Mouse (Mus musculus) T-helper 1 cell (primary cell): Measurements from ENCODE around the gene Irf4.

ENCODE experiments used
- in situ Hi-C: fragments of 300-600 bp; cut with MboI, MseI; formaldehyde crosslinking; loops from one replicate; pipeline ENCODE4 v1.15.1; 2025; ENCODE audit warnings: high pct_unique_total_duplicates

Gene Irf4

DNA sequence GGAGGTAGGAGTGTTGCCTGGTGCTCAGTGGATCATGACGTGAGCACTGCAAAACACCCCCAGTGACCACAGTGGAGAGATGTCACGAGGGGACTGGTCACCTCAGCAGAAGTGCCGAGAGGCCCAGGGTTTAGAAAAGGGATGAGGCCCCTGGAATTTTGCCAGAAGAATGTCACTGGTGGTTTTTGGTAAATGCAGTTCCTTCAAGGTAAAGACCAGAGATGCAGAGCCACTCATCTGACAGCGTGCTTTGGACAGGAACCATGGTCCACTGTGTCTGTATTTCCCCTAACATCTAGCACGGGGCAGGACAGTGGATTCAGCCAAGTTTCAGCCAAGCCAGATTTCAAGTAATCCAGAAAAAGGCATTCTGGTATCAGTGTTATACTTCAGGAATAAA is 12.3 kb upstream of the Irf4 start:
- in situ Hi-C loops: no loop called here

- in situ Hi-C loops: no loop called here
Observed at GRCm38 (mm10) chr13:30737257-30737656, 11.8 kb upstream of the Irf4 start.

- in situ Hi-C loops: no loop called here
Observed at GRCm38 (mm10) chr13:30738310-30738840, 10.7 kb upstream of the Irf4 start.

GRCm38 (mm10) chr13:30741172-30741571 is 7.9 kb upstream of the Irf4 start:
- in situ Hi-C loops: loop anchor here (5.0 kb wide), 1 partner anchor 174 kb away; no protein-coding TSS in a partner anchor

DNA sequence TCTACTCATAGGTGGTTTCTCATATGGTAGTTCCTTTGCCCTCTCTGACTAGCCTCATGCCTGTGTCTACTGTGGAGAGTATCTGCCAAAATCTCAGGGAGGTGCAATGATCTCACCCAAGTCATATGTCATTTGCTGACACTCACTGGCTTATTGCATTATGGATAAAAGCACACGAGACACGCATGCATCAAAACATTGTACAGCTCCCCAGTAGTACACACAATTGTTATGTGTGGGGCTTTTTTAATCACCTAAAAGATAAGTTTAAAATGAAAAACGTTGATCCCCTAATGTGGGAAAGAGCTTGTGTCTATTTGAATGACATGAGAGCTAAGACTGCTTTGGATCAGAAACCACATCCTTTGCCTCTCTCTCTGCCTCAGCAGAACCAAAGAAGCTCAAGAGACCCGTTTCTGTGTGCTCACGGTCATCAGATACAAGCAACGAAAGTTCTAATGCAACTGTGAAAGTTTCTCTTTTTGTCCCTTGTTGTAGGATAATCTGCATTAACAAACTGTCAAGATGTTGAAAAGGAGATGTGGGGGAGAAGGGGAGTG is 6.5 kb upstream of the Irf4 start:
- in situ Hi-C loops: loop anchor here (5.0 kb wide), 1 partner anchor 175 kb away; no protein-coding TSS in a partner anchor

DNA sequence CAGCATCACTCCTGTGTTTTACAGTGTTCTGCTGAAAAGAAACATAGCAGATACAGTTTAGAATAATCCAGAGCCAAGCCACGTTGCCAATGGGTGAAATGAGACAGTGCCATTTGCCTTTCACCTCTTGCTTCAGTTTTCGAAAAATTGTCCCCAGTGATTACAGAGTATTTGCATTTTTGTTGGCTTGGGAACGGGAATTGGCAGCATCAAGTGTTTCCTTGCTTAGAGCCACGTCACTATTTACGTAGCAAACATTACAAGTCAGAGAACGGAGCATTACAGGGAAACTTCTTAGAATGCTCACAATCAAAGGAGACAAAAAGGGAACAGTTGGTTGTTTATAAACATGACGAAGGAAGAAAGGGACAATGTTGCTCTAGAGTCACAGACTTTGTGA is 3.9 kb upstream of the Irf4 start:
- in situ Hi-C loops: no loop called here

DNA sequence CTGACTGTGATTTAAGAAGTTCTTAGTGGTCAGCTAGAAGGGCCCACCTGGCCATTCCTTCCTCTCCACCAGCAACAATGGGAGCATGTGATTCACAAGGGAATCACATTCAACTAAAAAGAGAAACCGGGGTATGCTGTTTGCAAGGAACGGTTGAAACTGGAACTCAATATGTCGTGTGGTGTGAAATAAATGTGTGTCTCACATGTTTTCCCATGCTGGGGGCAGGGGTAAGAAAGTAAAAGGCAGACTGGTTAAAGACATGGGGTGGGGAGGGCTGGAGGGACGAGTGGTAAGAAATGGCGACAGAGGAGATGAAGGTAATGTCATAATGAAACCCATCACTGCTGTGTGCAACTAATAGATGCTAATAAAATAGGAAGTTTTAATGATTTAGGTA is 2.0 kb upstream of the Irf4 start:
- in situ Hi-C loops: no loop called here

- in situ Hi-C loops: no loop called here
Observed at GRCm38 (mm10) chr13:30747504-30747903, 1.5 kb upstream of the Irf4 start.

- in situ Hi-C loops: no loop called here
Observed at GRCm38 (mm10) chr13:30748321-30748720, 705 bp upstream of the Irf4 start.

DNA sequence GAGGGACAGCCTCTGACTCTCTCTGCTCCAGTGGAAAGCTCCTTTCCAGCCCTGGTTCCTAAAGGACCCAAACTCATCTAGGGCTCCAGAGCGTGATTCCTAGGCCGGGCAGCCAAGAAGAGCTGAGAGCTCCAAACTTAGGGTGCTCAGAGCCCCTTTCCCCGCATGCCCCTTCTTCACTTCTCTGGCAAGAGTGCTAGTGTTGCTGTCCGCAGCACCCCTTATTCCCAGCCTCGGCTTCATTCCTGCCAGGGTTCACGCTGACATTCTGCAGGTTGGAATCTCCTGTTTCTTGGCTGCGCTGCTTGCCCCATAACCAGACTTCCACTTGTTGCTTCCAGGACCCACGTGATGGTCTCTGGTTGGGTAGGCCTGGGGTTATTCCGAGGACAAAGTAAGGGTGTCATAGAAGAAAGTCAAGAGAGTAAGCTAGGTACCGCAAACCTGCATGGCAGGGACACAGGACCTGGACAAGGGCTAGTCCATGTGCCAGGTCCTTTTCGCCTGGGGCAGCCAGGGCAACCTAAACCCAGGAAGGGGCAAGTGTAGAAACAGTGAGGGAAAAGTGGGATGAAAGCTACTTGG is 623 bp downstream of the Irf4 start:
- in situ Hi-C loops: loop anchor here (5.0 kb wide), 2 partner anchors 43 to 88 kb away; no protein-coding TSS in a partner anchor

DNA sequence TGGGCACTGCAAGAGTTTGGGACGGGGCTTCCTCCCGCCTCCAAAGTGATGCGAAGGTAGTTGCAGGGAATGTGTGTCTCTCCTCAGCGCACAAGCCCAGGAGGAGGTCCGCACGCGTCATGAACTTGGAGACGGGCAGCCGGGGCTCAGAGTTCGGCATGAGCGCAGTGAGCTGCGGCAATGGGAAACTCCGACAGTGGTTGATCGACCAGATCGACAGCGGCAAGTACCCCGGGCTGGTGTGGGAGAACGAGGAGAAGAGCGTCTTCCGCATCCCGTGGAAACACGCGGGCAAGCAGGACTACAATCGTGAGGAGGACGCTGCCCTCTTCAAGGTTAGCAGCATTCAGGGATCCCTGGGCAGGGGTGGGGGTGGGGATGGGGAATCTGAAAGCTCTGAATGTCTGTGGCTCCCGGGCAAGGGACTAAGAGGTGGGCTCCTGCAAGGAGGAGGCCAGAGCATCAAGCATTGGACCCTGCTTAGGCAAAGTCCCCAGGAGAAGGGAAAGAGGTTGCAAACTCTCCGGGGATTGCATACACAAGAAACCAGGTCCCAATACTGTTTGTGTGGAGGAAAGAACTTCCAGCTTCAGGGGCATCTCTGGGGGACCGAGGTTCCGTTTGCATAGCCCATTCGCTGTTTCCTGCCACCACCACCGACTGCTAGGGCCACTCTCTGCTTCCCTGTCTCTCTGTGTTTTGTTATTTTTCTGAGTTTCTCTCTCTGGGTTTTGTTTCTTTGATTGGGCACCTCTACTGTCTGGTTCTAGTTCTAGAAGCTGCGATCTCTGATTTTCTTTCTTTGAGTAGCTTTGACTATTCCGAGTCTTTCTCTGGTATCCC is 1.7 kb downstream of the Irf4 start:
- in situ Hi-C loops: loop anchor here (5.0 kb wide), 2 partner anchors 42 to 87 kb away; no protein-coding TSS in a partner anchor

DNA sequence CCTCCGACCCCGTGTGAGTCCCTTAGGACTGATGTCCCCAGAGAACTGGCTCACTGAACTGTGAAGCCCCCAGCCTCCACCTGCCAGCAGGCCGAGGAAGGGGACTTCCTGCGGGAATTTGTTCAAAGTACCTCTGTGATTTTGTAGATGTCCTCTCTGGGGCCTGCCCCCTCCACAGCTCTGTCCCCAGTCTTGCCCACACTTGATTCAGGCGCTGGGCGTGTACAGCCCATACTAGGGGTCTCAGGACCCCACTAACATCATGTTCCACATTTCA is 2.2 kb downstream of the Irf4 start:
- in situ Hi-C loops: loop anchor here (5.0 kb wide), 2 partner anchors 41 to 86 kb away; no protein-coding TSS in a partner anchor

DNA sequence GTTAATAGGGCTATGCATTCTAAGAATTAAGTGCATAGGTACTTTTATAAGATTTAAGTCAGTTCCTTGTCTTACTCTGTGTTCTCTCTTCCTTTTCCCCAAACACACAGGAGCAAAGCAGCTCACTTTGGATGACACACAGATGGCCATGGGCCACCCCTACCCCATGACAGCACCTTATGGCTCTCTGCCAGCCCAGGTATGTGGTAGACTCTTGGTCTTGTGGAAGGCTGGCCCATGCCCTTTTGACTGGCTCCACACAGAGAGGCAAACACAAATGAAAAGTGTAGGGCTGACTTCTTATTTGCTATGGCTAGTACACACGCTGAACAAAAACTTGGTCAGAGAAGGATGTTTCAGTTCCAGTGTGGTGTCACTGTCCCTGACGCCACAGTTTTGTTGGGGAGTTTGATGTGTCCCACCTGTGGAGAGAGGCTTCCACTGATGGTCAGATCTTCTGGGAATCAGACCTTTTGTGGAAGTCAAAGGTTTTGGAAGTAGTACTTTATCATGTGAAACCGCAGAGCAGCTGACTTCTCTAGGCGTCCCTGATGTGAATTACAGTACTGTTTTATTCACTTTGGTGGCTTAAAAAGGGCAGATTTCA is 3.7 kb downstream of the Irf4 start:
- in situ Hi-C loops: loop anchor here (5.0 kb wide), 2 partner anchors 40 to 85 kb away; no protein-coding TSS in a partner anchor

- in situ Hi-C loops: loop anchor here (5.0 kb wide), 2 partner anchors 39 to 84 kb away; no protein-coding TSS in a partner anchor
Observed at GRCm38 (mm10) chr13:30753441-30753840, 4.4 kb downstream of the Irf4 start.

DNA sequence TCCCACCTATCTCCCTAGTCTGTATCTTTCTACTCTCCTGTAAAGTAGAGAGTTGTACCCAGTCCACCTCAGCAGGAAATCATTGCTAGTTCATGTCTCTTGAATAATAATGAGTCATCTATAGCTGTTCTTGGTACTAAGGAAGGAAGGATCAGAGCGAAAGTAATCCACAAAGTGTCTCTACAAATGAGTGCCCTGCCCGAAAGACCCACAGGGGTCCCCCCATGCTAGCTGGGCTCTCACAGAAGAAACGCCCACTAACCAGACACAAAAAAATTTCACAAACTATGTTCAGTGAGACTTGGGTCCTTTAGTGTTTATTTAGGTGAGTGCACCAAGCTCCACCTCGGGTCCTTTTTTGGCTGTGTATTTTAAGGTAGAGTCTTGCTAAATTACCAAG is 5.0 kb downstream of the Irf4 start:
- in situ Hi-C loops: loop anchor here (5.0 kb wide), 2 partner anchors 38 to 83 kb away; no protein-coding TSS in a partner anchor

DNA sequence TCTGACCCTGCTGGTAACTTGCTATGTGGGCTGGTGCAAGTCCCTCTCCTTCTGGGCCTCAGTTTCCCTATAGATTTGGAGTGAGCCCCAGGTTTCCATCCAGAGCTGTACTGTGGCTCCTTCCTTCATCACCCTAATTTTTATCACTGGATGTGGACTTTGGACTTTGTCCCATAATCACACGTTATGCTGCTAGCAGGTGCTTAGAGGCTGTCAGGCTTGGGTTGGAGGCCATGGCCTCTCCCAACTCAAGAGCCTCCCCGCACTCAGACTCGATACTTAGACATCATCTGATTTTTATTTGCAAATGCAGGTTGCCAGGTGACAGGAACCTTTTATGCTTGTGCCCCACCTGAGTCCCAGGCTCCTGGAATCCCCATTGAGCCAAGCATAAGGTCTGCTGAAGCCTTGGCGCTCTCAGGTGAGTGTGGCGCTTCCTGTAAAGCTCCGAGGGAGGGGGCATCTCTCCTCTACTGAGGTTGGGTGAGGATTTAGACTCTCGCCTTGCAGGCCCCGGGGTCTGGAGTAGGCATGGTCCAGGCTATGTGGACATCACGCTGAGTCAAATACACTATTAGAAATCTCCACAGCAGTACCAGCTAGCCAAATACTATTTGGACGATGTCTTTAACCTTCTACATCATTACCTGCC is 5.9 kb downstream of the Irf4 start:
- in situ Hi-C loops: loop anchor here (5.0 kb wide), 2 partner anchors 37 to 82 kb away; no protein-coding TSS in a partner anchor

GRCm38 (mm10) chr13:30755577-30755976 is 6.6 kb downstream of the Irf4 start:
- in situ Hi-C loops: no loop called here

- in situ Hi-C loops: no loop called here
Observed at GRCm38 (mm10) chr13:30755998-30756639, 7.1 kb downstream of the Irf4 start.

GRCm38 (mm10) chr13:30757264-30757900 is 8.4 kb downstream of the Irf4 start:
- in situ Hi-C loops: no loop called here

GRCm38 (mm10) chr13:30758789-30759381 is 9.9 kb downstream of the Irf4 start:
- in situ Hi-C loops: no loop called here
